Mouse (Mus musculus) testis, adult 2 months (tissue): Measurements from ENCODE around the gene Ogdh.

Source experiments
- CTCF ChIP-seq: fragments of 200-500 bp; IDR thresholded peaks from 2 replicates; pipeline ENCODE4 v1.5.1; 2012; ENCODE audit warnings: low read depth, mild to moderate bottlenecking, inconsistent platforms, low read length, moderate library complexity; ENCODE audit not compliant: control insufficient read depth, insufficient read depth, insufficient replicate concordance
- POLR2A ChIP-seq: fragments of 200-500 bp; IDR thresholded peaks from 2 replicates; pipeline ENCODE4 v1.6.1; 2012; ENCODE audit warnings: low read depth, mild to moderate bottlenecking, inconsistent platforms, low read length, moderate library complexity; ENCODE audit not compliant: control insufficient read depth

GRCm38 (mm10) chr11:6318559-6318958 is 27.1 kb downstream of the Ogdh start:
- no peak for TF ChIP-seq CTCF
- no peak for TF ChIP-seq POLR2A
